Mouse (Mus musculus) forebrain, postnatal 0 days (tissue): ENCODE measurements around the gene Dock9. TPM values are rescaled to one million over a fixed set of nuclear protein-coding genes. Genes with fewer than 3 reads are reported as not detected.
A peak's percentile ranks its signal among the peaks of the same experiment; 100 is the strongest.

ENCODE experiments used
- ATAC-seq: fragments of 200-750 bp; cut with Nextera tagmentation; 2 replicates; pipeline ENCODE4 v1.8.0; 2017; ENCODE audit warnings: mild to moderate bottlenecking, moderate library complexity
- DNase-seq: peaks from one replicate; pipeline ENCODE4 v3.0.0-alpha.2; 2015
- H3K27ac ChIP-seq: fragments of 300-500 bp; sonication (generic); 2 replicates; pipeline ENCODE4 v1.5.1; 2014; ENCODE audit warnings: low read depth, mild to moderate bottlenecking, antibody characterized with exemption, low read length, moderate library complexity, mixed read lengths
- H3K27me3 ChIP-seq: fragments of 300-500 bp; sonication (generic); 2 replicates; pipeline ENCODE4 v1.6.1; 2014; ENCODE audit warnings: mild to moderate bottlenecking, low read length, mixed read lengths; ENCODE audit not compliant: insufficient read depth
- H3K36me3 ChIP-seq: fragments of 300-500 bp; sonication (generic); 2 replicates; pipeline ENCODE4 v1.6.1; 2014; ENCODE audit warnings: mild to moderate bottlenecking, moderate library complexity; ENCODE audit not compliant: insufficient read depth
- H3K4me1 ChIP-seq: fragments of 300-500 bp; sonication (generic); 2 replicates; pipeline ENCODE4 v1.6.1; 2014; ENCODE audit warnings: antibody characterized with exemption; ENCODE audit not compliant: insufficient read depth
- H3K4me2 ChIP-seq: fragments of 300-500 bp; sonication (generic); 2 replicates; pipeline ENCODE4 v1.6.1; 2014; ENCODE audit warnings: low read depth, mild to moderate bottlenecking, moderate library complexity
- H3K4me3 ChIP-seq: fragments of 300-500 bp; sonication (generic); 2 replicates; pipeline ENCODE4 v1.5.1; 2014; ENCODE audit warnings: low read depth, low read length, mixed read lengths
- H3K9ac ChIP-seq: fragments of 300-500 bp; sonication (generic); 2 replicates; pipeline ENCODE4 v1.6.1; 2014; ENCODE audit warnings: mild to moderate bottlenecking
- H3K9me3 ChIP-seq: fragments of 300-500 bp; sonication (generic); 2 replicates; pipeline ENCODE4 v1.6.1; 2016; ENCODE audit warnings: low read length
- CTCF ChIP-seq: sonication (generic); IDR thresholded peaks from 2 replicates; pipeline ENCODE4 v1.5.1; 2016; ENCODE audit warnings: antibody characterized with exemption, control low read depth, low read depth
- WGBS: fragments of 180-500 bp; shearing (Covaris S2); extraction: QIAGEN DNeasy Blood & Tissue Kit; methylation state at CpG from one replicate; pipeline ENCODE4 v1.1.7; 2014; 5-methylcytosine and 5-hydroxymethylcytosine counted together
- polyA plus RNA-seq: library from polyadenylated mRNA; unstranded; fragments of >200 nt; fragmentation: Nextera tagmentation; extraction: Ambion mirVana; gene quantifications from 2 replicates; pipeline ENCODE4 v1.2.1, GENCODE M21; 2015
- total RNA-seq: library from RNA; depleted of rRNA; stranded (reverse); fragments of >200 nt; gene quantifications from 2 replicates; pipeline ENCODE4 v1.2.3, GENCODE M21; 2014

The Dock9 gene
- total and polyA plus RNA-seq, 2 experiments from 2014 or later, result 14.2 to 87.2 TPM

DNA sequence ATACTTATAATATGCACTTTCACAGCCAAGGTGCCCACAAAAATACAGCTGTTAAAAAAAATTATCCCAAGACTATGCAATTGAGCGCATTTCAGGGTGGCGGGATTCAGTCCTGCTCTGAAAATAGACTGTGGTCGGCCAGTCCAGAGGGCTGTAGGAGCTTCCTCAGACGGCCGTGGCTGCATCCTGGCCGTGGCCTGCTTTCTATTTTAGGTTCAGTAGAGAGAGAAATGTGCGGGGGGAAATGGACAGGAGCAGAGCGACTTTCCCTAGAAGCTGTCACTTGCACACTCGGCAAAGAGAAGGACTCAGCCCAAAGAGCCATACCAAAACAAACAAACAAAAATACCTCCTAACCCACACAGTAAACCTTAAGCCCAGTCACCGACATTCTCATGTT is 151.0 kb downstream of the Dock9 start:
- no peaks in the 10 kb centered on the region for H3K4me1 ChIP-seq
- TF ChIP-seq CTCF, result no peak
- H3K36me3 ChIP-seq, result peaks cover 15% of the 10 kb centered on the region; the same call in 1 of the 2 replicates
- WGBS, result 84% methylated on average over 10 of the region's 10 CpGs
- H3K9me3 ChIP-seq, result no peaks in the 10 kb centered on the region
- H3K27ac ChIP-seq, result no peak overlapping the region; the same call in 1 of the 2 replicates
- no peaks in the 10 kb centered on the region for H3K27me3 ChIP-seq
- DNase-seq (no peak), ATAC-seq (no peak)
- H3K4me3 ChIP-seq, result no peak overlapping the region
- H3K9ac ChIP-seq, result no peak overlapping the region
- H3K4me2 ChIP-seq, result no peak overlapping the region

DNA sequence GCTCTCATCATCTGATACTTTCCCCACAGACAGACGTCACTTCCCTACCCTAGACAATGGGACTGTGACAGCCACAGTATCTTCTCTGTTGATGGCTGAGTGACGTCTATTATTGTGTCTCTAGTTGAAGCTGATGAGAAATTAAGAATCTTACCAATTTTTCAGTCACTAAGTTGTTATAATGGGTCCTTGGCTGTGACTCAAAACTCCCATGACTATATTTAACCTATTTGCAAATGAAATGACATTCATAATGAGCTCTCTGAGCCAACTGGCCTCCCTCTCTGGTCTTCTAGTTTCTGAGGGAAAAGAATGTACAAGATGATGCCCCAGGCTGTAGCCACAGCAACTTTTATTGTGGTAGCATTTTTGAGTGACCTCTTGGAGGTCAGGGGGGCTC is 153.3 kb downstream of the Dock9 start:
- Histone ChIP-seq H3K27ac (no peak overlapping the region), H3K4me2 (no peak overlapping the region), H3K9me3 (no peaks in the 10 kb centered on the region), H3K4me3 (no peak overlapping the region), H3K4me1 (no peaks in the 10 kb centered on the region), H3K9ac (no peak overlapping the region), H3K27me3 (no peaks in the 10 kb centered on the region), H3K36me3 (peaks cover 26% of the 10 kb centered on the region; the same call in 1 of the 2 replicates)
- ATAC-seq (no peak; the same call in 1 of the 2 replicates), DNase-seq (no peak)
- no peak for TF ChIP-seq CTCF
- WGBS, result 51% methylated on average over 2 of the region's 2 CpGs

DNA sequence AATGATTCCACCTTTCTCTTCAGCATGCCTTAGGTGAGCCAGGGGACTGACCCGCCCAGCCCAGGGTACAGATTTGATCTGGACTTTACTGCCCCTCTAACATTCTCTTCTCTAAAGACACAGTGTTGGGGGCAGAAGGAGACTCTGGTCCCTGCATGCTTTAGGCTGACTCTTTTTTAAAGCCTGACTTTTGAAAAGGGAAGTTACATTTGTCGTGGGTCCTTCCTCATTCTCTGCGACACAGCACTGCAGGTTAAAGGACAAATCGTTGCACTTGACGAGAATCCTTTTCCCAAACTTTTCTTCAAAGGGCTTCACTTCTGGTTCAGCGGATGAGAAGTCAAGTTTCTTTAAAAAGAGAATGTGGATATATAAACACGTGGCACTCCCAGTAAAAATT is 156.4 kb downstream of the Dock9 start:
- DNase-seq (no peak), ATAC-seq (no peak)
- H3K4me1 ChIP-seq, result no peaks in the 10 kb centered on the region
- no peaks in the 10 kb centered on the region for H3K27me3 ChIP-seq
- no peak overlapping the region for H3K4me3 ChIP-seq
- peaks cover 34% of the 10 kb centered on the region for H3K36me3 ChIP-seq
- WGBS, result 79% methylated on average over 7 of the region's 7 CpGs
- no peaks in the 10 kb centered on the region for H3K9me3 ChIP-seq
- no peak overlapping the region for H3K4me2 ChIP-seq
- no peak for TF ChIP-seq CTCF
- H3K9ac ChIP-seq, result no peak overlapping the region
- H3K27ac ChIP-seq, result no peak overlapping the region

DNA sequence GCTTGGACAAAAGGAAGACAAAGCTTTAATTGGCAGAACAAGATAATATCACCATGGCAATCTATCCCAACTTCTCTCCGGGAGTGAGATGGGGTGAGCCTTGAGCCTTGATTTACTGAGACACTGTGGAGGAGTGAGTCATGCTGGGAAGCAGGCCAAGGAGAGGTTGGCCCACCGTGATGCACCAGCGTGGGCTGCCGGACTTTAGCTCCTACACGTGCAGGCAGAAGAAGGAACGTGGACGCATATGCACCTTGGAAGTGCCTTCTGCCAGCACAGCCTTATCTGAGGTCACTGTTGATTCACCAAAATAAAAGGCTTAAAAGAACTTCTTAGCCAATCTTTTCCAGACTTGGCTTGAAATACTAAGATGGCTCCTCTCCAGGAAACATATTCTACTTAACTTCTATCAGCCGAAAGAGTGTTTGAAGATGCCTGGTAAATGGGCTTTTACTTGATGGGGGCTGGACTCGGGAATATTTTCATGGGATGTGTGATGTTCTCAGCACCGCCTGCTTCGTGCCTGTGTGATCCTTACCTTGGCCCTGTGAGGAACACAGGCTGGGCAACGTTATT is 160.6 kb downstream of the Dock9 start:
- H3K4me1 ChIP-seq, result no peaks in the 10 kb centered on the region
- no peak for DNase-seq
- no peak overlapping the region for H3K9ac ChIP-seq
- TF ChIP-seq CTCF, result no peak
- WGBS, result 70% methylated on average over 12 of the region's 12 CpGs
- H3K36me3 ChIP-seq, result peaks cover 42% of the 10 kb centered on the region
- no peak overlapping the region for H3K4me2 ChIP-seq
- no peaks in the 10 kb centered on the region for H3K27me3 ChIP-seq
- no peak overlapping the region for H3K27ac ChIP-seq
- no peaks in the 10 kb centered on the region for H3K9me3 ChIP-seq
- no peak for ATAC-seq
- H3K4me3 ChIP-seq, result no peak overlapping the region

DNA sequence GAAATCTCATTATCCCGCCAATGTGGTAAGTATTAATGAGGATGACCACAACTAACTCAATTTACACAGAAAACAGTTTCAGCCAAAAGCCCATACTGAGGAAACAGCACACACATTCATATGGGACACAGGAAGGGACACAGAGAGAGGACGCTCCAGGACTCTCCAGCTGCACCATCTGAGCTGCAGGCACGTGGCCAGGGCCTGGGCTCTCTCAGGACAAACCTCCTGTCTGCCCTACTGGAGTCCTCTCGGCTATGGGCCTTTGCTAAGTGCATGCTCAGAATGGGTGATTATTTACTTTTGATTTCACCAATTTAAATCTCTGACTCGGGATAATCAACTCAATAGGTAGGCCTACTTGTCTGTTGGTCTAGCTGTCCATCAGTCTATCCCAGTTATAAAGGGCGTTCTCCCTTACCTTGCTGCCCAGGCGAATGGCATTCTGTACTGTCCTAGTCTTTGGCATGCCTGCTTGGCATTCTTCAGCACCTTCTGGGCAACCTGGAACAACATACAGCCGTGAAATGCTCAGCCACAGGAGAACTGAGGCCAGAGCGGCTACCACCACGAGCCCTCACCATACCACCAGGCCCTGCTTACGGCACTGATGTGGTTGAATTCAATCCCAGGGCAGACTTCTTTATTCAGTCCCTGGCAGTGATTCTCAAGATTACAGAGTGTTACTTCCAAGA is 162.8 kb downstream of the Dock9 start:
- no peaks in the 10 kb centered on the region for H3K4me1 ChIP-seq
- no peaks in the 10 kb centered on the region for H3K27me3 ChIP-seq
- H3K9me3 ChIP-seq, result no peaks in the 10 kb centered on the region
- H3K36me3 ChIP-seq, result peaks cover 31% of the 10 kb centered on the region
- no peak overlapping the region for H3K4me2 ChIP-seq
- WGBS, result 83% methylated on average over 11 of the region's 11 CpGs
- no peak overlapping the region for H3K4me3 ChIP-seq
- no peak overlapping the region for H3K9ac ChIP-seq
- no peak overlapping the region for H3K27ac ChIP-seq
- no peak for TF ChIP-seq CTCF
- peak; percentile 45 for ATAC-seq
- DNase-seq, result no peak

DNA sequence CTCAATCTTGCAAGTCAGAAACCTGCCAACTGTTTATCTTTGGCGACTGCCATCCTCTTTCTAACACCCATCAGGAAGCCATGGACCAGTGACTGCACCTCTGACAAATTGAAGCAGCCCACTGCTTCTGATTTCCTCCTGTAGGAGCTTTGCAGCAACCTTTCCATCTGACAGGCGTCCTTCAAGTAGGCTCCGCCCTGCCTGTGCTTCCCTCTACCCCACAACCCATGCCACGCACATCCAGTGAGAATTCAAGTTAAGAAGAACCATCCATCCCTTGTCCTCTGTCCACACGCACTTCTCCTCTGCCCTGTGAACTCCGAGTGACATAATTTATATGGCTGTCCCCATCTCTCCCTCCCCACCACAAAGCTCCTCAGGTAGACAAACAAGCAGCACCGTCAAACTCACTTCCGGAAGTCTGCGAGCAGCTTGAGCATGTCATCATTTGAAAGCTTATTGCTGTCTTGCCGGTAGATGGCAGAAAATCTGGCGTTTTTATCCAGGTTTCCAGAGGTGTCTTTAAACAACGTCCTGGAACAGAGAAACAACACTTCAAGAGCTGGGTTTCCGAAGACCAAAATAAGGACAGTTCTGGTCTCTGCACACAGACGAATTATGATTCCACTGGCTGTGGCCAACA is 163.4 kb downstream of the Dock9 start:
- no peaks in the 10 kb centered on the region for H3K4me1 ChIP-seq
- H3K27me3 ChIP-seq, result no peaks in the 10 kb centered on the region
- ATAC-seq (no peak), DNase-seq (no peak)
- no peak overlapping the region for H3K4me3 ChIP-seq
- WGBS, result 85% methylated on average over 14 of the region's 14 CpGs
- H3K4me2 ChIP-seq, result no peak overlapping the region
- no peaks in the 10 kb centered on the region for H3K9me3 ChIP-seq
- no peak overlapping the region for H3K27ac ChIP-seq
- TF ChIP-seq CTCF, result 0 out of 2 replicates have a peak, but pooled peaks have one; percentile 16
- H3K9ac ChIP-seq, result no peak overlapping the region
- H3K36me3 ChIP-seq, result peaks cover 24% of the 10 kb centered on the region

DNA sequence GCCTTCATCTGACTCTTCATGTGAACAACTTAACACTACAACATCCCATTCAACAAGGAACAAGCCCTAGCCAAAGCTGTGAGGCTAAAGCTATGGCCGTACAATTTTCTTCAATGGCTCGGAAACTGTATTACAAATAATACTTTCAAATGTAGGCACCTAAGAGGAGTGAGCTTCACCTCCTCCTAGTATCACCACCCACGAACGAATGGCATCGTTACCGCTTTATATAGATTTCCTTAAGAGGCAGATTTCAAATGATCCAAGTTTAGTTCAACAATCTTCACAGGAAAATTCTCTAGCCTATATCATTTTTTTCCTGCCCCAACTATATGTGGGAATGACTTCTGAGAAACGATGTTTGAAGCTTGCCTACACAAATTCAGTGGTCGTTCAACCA is 165.7 kb downstream of the Dock9 start:
- 93% methylated on average over 8 of the region's 8 CpGs for WGBS
- TF ChIP-seq CTCF, result no peak

More for the DNA sequence above, 165.7 kb downstream of the Dock9 start:
- Histone ChIP-seq H3K36me3 (peaks cover 29% of the 10 kb centered on the region), H3K9ac (no peak overlapping the region), H3K27ac (no peak overlapping the region), H3K4me3 (no peak overlapping the region), H3K4me2 (no peak overlapping the region), H3K9me3 (no peaks in the 10 kb centered on the region), H3K27me3 (no peaks in the 10 kb centered on the region), H3K4me1 (no peaks in the 10 kb centered on the region)
- DNase-seq (no peak), ATAC-seq (no peak)
